Mouse (Mus musculus) brain, embryonic 14.5 days (tissue): ENCODE measurements around the gene Nedd9.

ENCODE experiments used
- CTCF ChIP-seq: fragments of 200-500 bp; IDR thresholded peaks from 2 replicates; pipeline ENCODE4 v1.5.1; 2012; ENCODE audit warnings: inconsistent platforms, mild to moderate bottlenecking, moderate library complexity, borderline replicate concordance; ENCODE audit not compliant: insufficient read depth, insufficient read length; ENCODE audit errors: extremely low read depth
- POLR2A ChIP-seq: fragments of 200-500 bp; IDR thresholded peaks from 2 replicates; pipeline ENCODE4 v1.6.1; 2012; ENCODE audit warnings: mild to moderate bottlenecking, inconsistent platforms, borderline replicate concordance; ENCODE audit not compliant: poor library complexity, insufficient read depth, insufficient read length, severe bottlenecking; ENCODE audit errors: extremely low read depth

DNA sequence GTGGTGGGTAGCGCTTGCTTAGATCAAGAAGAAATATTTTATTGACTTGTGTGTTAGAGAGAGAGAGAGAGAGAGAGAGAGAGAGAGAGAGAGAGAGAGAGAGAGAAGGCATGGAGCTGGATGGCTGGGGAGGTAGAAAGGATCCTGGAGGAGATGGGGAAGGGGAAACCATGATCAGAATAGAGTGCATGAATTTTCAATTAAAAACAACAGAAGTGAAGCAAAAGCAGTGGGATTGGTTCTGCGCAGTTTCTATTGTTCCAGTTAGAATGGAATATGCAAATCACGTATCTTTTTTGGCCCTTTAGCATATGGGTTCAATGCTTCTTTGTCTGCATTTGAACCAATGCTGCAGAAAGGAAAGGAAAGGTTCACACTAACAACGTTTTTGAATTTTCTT is 45.0 kb downstream of the Nedd9 start:
- TF ChIP-seq CTCF = no peak
- no peak for TF ChIP-seq POLR2A
